Mouse (Mus musculus) midbrain, embryonic 11.5 days (tissue): ENCODE data around the gene Taf1. TPM values are rescaled to one million over a fixed set of nuclear protein-coding genes. Genes with fewer than 3 reads are reported as not detected.
"Not testable (repeated sequence)": the region's sequence is repeated elsewhere in the genome, so short reads cannot be mapped to it uniquely, and the experiment has no call there.

Experiments used
- ATAC-seq: fragments of 200-750 bp; cut with Nextera tagmentation; 2 replicates; pipeline ENCODE4 v1.8.0; 2017; ENCODE audit warnings: moderate TSS enrichment, moderate library complexity; ENCODE audit not compliant: low FRiP score
- DNase-seq: peaks from one replicate; pipeline ENCODE4 v3.0.0; 2015; ENCODE audit warnings: low spot score; ENCODE audit errors: missing footprints
- H3K27ac ChIP-seq: fragments of 300-500 bp; sonication (generic); 2 replicates; pipeline ENCODE4 v1.5.1; 2014; ENCODE audit warnings: low read depth, low read length
- H3K27me3 ChIP-seq: fragments of 300-500 bp; sonication (generic); 2 replicates; pipeline ENCODE4 v1.6.1; 2014; ENCODE audit warnings: mild to moderate bottlenecking, low read length, moderate library complexity, mixed read lengths; ENCODE audit not compliant: control insufficient read depth, insufficient read depth
- H3K36me3 ChIP-seq: fragments of 300-500 bp; sonication (generic); 2 replicates; pipeline ENCODE4 v1.6.1; 2014; ENCODE audit warnings: mild to moderate bottlenecking, low read length, moderate library complexity, mixed read lengths; ENCODE audit not compliant: control insufficient read depth, insufficient read depth
- H3K4me1 ChIP-seq: fragments of 300-500 bp; sonication (generic); 2 replicates; pipeline ENCODE4 v1.6.1; 2014; ENCODE audit warnings: low read length; ENCODE audit not compliant: control insufficient read depth, insufficient read depth
- H3K4me2 ChIP-seq: fragments of 300-500 bp; sonication (generic); 2 replicates; pipeline ENCODE4 v1.6.1; 2014; ENCODE audit warnings: mild to moderate bottlenecking, moderate library complexity
- H3K4me3 ChIP-seq: fragments of 300-500 bp; sonication (generic); 2 replicates; pipeline ENCODE4 v1.5.1; 2014; ENCODE audit warnings: low read depth, low read length
- H3K9ac ChIP-seq: fragments of 300-500 bp; sonication (generic); 2 replicates; pipeline ENCODE4 v1.6.1; 2014; ENCODE audit warnings: low read length
- H3K9me3 ChIP-seq: fragments of 300-500 bp; sonication (generic); 2 replicates; pipeline ENCODE4 v1.6.1; 2016; ENCODE audit warnings: low read length; ENCODE audit not compliant: control insufficient read depth
- WGBS: fragments of 180-500 bp; shearing (Covaris S2); extraction: QIAGEN DNeasy Blood & Tissue Kit; methylation state at CpG from one replicate; pipeline ENCODE4 v1.1.7; 2014; 5-methylcytosine and 5-hydroxymethylcytosine counted together
- polyA plus RNA-seq: library from polyadenylated mRNA; unstranded; fragments of >200 nt; fragmentation: Nextera tagmentation; extraction: Ambion mirVana; gene quantifications from 2 replicates; pipeline ENCODE4 v1.2.1, GENCODE M21; 2014

Taf1 gene
- polyA plus RNA-seq, result 20.5 and 25.7 TPM in 2 replicates

GRCm38 (mm10) chrX:101532347-101533221 is at the start of gene Taf1:
Gene Taf1 (plus strand): TSS chrX:101532734.
- ATAC-seq, result peak; percentile 99
- 17% methylated on average over 47 of the region's 47 CpGs for WGBS
- Histone ChIP-seq H3K4me1 (no peaks in the 10 kb centered on the region; the same call in 1 of the 2 replicates), H3K4me2 (peak within 1 kb of the TSS; percentile 53), H3K27me3 (no peaks in the 10 kb centered on the region), H3K36me3 (no peaks in the 10 kb centered on the region), H3K9ac (peak within 1 kb of the TSS; percentile 69), H3K27ac (no peak within 1 kb of the TSS), H3K9me3 (no peaks in the 10 kb centered on the region), H3K4me3 (peak within 1 kb of the TSS; percentile 52)
- peak; percentile 96 for DNase-seq

DNA sequence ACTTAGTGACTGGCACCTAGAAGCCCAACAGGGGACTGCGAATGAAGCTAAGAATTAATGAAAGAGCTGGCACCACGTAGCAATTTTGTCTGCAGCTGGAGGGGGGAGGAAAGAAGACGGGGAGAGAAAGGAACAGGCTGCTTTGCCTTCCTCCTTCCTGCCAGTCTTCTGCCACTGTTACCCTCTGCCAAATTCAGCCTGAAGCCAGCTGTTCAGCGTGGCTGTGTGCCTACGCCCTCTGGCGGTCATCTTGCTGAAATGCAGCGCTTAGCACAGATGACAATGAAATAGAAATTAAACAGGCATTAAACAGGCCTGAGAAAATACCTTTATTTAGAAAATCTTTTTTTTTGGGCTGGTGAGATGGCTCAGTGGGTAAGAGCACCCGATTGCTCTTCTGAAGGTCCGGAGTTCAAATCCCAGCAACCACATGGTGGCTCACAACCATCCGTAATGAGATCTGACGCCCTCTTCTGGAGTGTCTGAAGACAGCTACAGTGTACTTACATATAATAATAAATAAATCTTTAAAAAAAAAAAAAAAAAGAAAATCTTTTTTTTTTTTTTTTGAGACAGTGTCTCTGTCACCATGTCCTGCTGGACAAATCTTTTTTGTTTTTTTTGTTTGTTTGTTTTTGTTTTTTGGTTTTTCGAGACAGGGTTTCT is 45.9 kb upstream of the Taf1 start:
- H3K36me3 ChIP-seq, H3K4me2 ChIP-seq, H3K9ac ChIP-seq, H3K27ac ChIP-seq, ATAC-seq, H3K4me1 ChIP-seq, H3K9me3 ChIP-seq, H3K27me3 ChIP-seq, H3K4me3 ChIP-seq: not testable (repeated sequence)
- WGBS, result 20% methylated on average over 9 of the region's 12 CpGs
- peak; percentile 90 for DNase-seq

GRCm38 (mm10) chrX:101504636-101505035 is 27.9 kb upstream of the Taf1 start:
- Histone ChIP-seq H3K27me3 (no peaks in the 10 kb centered on the region), H3K4me2 (no peak overlapping the region), H3K9me3 (no peaks in the 10 kb centered on the region), H3K4me1 (no peaks in the 10 kb centered on the region), H3K9ac (no peak overlapping the region), H3K4me3 (no peak overlapping the region), H3K36me3 (no peaks in the 10 kb centered on the region), H3K27ac (no peak overlapping the region)
- ATAC-seq (no peak), DNase-seq (no peak)
- 19% methylated on average over 3 of the region's 3 CpGs for WGBS

- ATAC-seq (no peak), DNase-seq (no peak)
- Histone ChIP-seq H3K4me1 (no peaks in the 10 kb centered on the region), H3K9ac (no peak overlapping the region), H3K9me3 (no peaks in the 10 kb centered on the region), H3K36me3 (no peaks in the 10 kb centered on the region), H3K27me3 (no peaks in the 10 kb centered on the region), H3K4me2 (no peak overlapping the region), H3K27ac (no peak overlapping the region), H3K4me3 (no peak overlapping the region)
- 2% methylated on average over 2 of the region's 2 CpGs for WGBS
Measured at GRCm38 (mm10) chrX:101515710-101516109, 16.8 kb upstream of the Taf1 start.

DNA sequence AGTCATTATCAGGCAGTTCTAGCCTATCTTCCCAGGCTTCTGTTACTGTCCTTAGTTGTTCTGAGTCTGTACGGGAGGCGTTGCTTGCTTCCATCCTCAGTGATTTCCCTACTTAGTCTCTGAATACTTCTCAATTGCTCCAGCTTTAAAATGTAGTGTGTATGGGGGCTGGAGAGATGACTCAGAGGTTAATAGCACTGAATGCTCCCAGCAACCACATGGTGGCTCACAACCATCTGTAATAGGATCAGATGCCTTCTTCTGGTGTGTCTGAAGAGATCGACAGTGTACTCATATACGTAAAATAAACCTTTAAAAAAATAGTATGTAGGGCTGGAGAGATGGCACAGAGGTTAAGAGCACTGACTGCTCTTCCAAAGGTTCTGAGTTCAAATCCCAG is 14.5 kb upstream of the Taf1 start:
- 89% methylated on average over 4 of the region's 4 CpGs for WGBS
- no peak for DNase-seq
- H3K4me3 ChIP-seq, result no peak overlapping the region

DNA sequence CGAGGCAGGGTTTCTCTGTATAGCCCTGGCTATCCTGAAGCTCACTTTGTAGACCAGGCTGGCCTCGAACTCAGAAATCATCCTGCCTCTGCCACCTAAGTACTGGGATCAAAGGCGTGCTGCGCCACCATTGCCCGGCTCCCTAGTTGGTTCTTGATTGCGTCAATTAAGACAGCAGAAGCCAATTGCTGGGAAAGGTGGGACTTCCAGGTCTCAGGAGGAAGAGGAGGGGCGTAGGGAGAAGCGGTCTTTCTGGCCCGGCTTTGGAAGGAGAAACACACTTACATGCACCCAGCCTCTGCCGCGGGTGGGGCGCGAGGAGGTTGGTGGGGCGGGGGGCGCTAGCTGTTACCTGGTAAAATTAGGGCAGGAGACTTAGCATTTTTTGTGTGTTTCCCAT is 10.5 kb upstream of the Taf1 start:
- no peaks in the 10 kb centered on the region for H3K36me3 ChIP-seq
- H3K27me3 ChIP-seq, result no peaks in the 10 kb centered on the region
- no peak overlapping the region for H3K4me2 ChIP-seq
- H3K27ac ChIP-seq, result no peak overlapping the region
- no peak overlapping the region for H3K4me3 ChIP-seq
- no peak for ATAC-seq
- H3K9ac ChIP-seq, result no peak overlapping the region
- 76% methylated on average over 15 of the region's 15 CpGs for WGBS
- H3K9me3 ChIP-seq, result no peaks in the 10 kb centered on the region
- H3K4me1 ChIP-seq, result no peaks in the 10 kb centered on the region
- no peak for DNase-seq

More for the DNA sequence above, 14.5 kb upstream of the Taf1 start:
- no peak overlapping the region for H3K27ac ChIP-seq
- no peak for ATAC-seq
- no peaks in the 10 kb centered on the region for H3K27me3 ChIP-seq
- no peak overlapping the region for H3K4me2 ChIP-seq
- H3K9me3 ChIP-seq, result no peaks in the 10 kb centered on the region
- no peaks in the 10 kb centered on the region for H3K4me1 ChIP-seq
- no peak overlapping the region for H3K9ac ChIP-seq
- H3K36me3 ChIP-seq, result no peaks in the 10 kb centered on the region

DNA sequence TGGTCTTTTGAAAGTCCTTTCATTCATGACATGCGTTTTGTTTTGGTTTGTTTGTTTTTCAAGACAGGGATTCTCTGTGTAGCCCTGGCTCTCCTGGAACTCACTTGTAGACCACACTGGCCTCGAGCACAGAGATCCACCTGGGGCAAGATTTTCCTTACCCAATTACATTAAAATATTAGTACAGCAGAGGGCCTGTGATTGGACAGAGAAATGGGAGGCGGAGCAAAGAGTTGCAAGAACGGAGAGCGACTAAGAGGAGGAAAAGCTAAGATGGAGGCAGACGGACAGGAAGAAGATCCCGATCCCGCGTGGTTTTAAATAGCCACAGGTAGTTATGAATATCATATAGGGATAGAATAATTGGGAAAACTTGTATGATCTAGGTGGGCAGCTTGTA is 5.2 kb upstream of the Taf1 start:
- Histone ChIP-seq H3K4me3 (no peak overlapping the region), H3K4me2 (no peak overlapping the region), H3K36me3 (no peaks in the 10 kb centered on the region), H3K9me3 (no peaks in the 10 kb centered on the region), H3K27me3 (no peaks in the 10 kb centered on the region), H3K4me1 (no peaks in the 10 kb centered on the region), H3K27ac (no peak overlapping the region), H3K9ac (no peak overlapping the region)
- no peak for ATAC-seq
- 55% methylated on average over 9 of the region's 9 CpGs for WGBS
- DNase-seq, result no peak

GRCm38 (mm10) chrX:101585455-101585854 is 52.9 kb downstream of the Taf1 start:
- Histone ChIP-seq H3K27ac (no peak overlapping the region), H3K27me3 (no peaks in the 10 kb centered on the region), H3K4me3 (no peak overlapping the region), H3K9me3 (no peaks in the 10 kb centered on the region), H3K36me3 (peaks cover 3% of the 10 kb centered on the region; the same call in 1 of the 2 replicates), H3K4me2 (no peak overlapping the region), H3K4me1 (no peaks in the 10 kb centered on the region), H3K9ac (no peak overlapping the region)
- no peak for ATAC-seq
- WGBS, result 84% methylated on average over 1 of the region's 1 CpGs
- no peak for DNase-seq

- Histone ChIP-seq H3K27ac (no peak overlapping the region), H3K9me3 (no peaks in the 10 kb centered on the region), H3K4me3 (no peak overlapping the region), H3K4me1 (no peaks in the 10 kb centered on the region), H3K9ac (no peak overlapping the region), H3K27me3 (peaks cover 2% of the 10 kb centered on the region; the same call in 1 of the 2 replicates), H3K36me3 (no peaks in the 10 kb centered on the region), H3K4me2 (no peak overlapping the region)
- no peak for ATAC-seq
- WGBS, result 98% methylated on average over 3 of the region's 3 CpGs
- no peak for DNase-seq
Measured at GRCm38 (mm10) chrX:101616183-101616582, 83.6 kb downstream of the Taf1 start.
